Mouse (Mus musculus) heart, adult 11 months (tissue): Measurements from ENCODE around the gene Crk.
A peak's percentile ranks its signal among the peaks of the same experiment; 100 is the strongest.

Experiments
- DNase-seq: peaks from one replicate; pipeline ENCODE4 v3.0.0; 2022

Crk gene

GRCm38 (mm10) chr11:75678747-75679438 lies at the start of gene Crk:
Gene Crk, plus strand, starts transcription at chr11:75679259.
- peak; percentile 100 for DNase-seq

GRCm38 (mm10) chr11:75630098-75630497 lies 49.0 kb upstream of the Crk start:
- DNase-seq = no peak

- peak; percentile 100 for DNase-seq
Measured at GRCm38 (mm10) chr11:75630645-75631229, 48.3 kb upstream of the Crk start, which contains the start of gene Inpp5k. Gene Inpp5k, plus strand, starts transcription at chr11:75630988.

- DNase-seq = peak; percentile 92
Measured at GRCm38 (mm10) chr11:75631561-75632225, 47.4 kb upstream of the Crk start.

- DNase-seq = peak; percentile 91
Measured at GRCm38 (mm10) chr11:75632921-75633320, 46.1 kb upstream of the Crk start.

- peak; percentile 94 for DNase-seq
Measured at GRCm38 (mm10) chr11:75634801-75635200, 44.3 kb upstream of the Crk start.

- peak; percentile 98 for DNase-seq
Measured at GRCm38 (mm10) chr11:75635315-75635714, 43.7 kb upstream of the Crk start.

GRCm38 (mm10) chr11:75643323-75643722 lies 35.7 kb upstream of the Crk start:
- DNase-seq = no peak

- peak; percentile 95 for DNase-seq
Measured at GRCm38 (mm10) chr11:75644684-75645083, 34.4 kb upstream of the Crk start.

- peak; percentile 97 for DNase-seq
Measured at GRCm38 (mm10) chr11:75647681-75648211, 31.3 kb upstream of the Crk start.

- peak; percentile 99 for DNase-seq
Measured at GRCm38 (mm10) chr11:75649155-75649561, 29.9 kb upstream of the Crk start.

- DNase-seq = peak; percentile 99
Measured at GRCm38 (mm10) chr11:75650311-75650710, 28.7 kb upstream of the Crk start, which contains the start of gene Myo1c. Gene Myo1c, plus strand, starts transcription at chr11:75650504.

GRCm38 (mm10) chr11:75650958-75651425 lies 28.1 kb upstream of the Crk start:
- DNase-seq = no peak

GRCm38 (mm10) chr11:75651426-75652221 lies 27.4 kb upstream of the Crk start:
- peak; percentile 99 for DNase-seq

GRCm38 (mm10) chr11:75652222-75652941 lies 26.7 kb upstream of the Crk start:
- DNase-seq = peak; percentile 94

- DNase-seq = peak; percentile 96
Measured at GRCm38 (mm10) chr11:75652942-75653684, 25.9 kb upstream of the Crk start.

- DNase-seq = peak; percentile 99
Measured at GRCm38 (mm10) chr11:75653781-75654470, 25.1 kb upstream of the Crk start.

- peak; percentile 94 for DNase-seq
Measured at GRCm38 (mm10) chr11:75654471-75655390, 24.3 kb upstream of the Crk start.
